Mouse (Mus musculus) stomach, postnatal 0 days (tissue): Measurements from ENCODE around the gene Kcnip4. TPM values are rescaled to one million over a fixed set of nuclear protein-coding genes. Genes with fewer than 3 reads are reported as not detected.

Source experiments
- ATAC-seq: fragments of 200-750 bp; cut with Nextera tagmentation; 2 replicates; pipeline ENCODE4 v1.8.0; 2017; ENCODE audit not compliant: low FRiP score, low TSS enrichment
- DNase-seq: peaks from one replicate; pipeline ENCODE4 v3.0.0-alpha.2; 2016; ENCODE audit warnings: low spot score
- H3K27ac ChIP-seq: fragments of 300-500 bp; sonication (generic); replicated peaks from 2 replicates; pipeline ENCODE4 v1.5.1; 2014; ENCODE audit warnings: mild to moderate bottlenecking, control low read depth
- H3K27me3 ChIP-seq: fragments of 300-500 bp; sonication (generic); 2 replicates; pipeline ENCODE4 v1.6.1; 2014; ENCODE audit warnings: low read length; ENCODE audit not compliant: control insufficient read depth, insufficient read depth
- H3K36me3 ChIP-seq: fragments of 300-500 bp; sonication (generic); 2 replicates; pipeline ENCODE4 v1.6.1; 2014; ENCODE audit warnings: low read length, mixed read lengths; ENCODE audit not compliant: control insufficient read depth, insufficient read depth
- H3K4me1 ChIP-seq: fragments of 300-500 bp; sonication (generic); replicated peaks from 2 replicates; pipeline ENCODE4 v1.6.1; 2014; ENCODE audit warnings: antibody characterized with exemption; ENCODE audit not compliant: control insufficient read depth, insufficient read depth
- H3K4me2 ChIP-seq: fragments of 300-500 bp; sonication (generic); replicated peaks from 2 replicates; pipeline ENCODE4 v1.6.1; 2014; ENCODE audit warnings: low read depth, mild to moderate bottlenecking, control low read depth, moderate library complexity
- H3K4me3 ChIP-seq: fragments of 300-500 bp; sonication (generic); 2 replicates; pipeline ENCODE4 v1.5.1; 2014; ENCODE audit warnings: low read depth, low read length, control low read depth
- H3K9ac ChIP-seq: fragments of 300-500 bp; sonication (generic); 2 replicates; pipeline ENCODE4 v1.6.1; 2014; ENCODE audit warnings: mild to moderate bottlenecking, low read length, control low read depth, mixed read lengths
- H3K9me3 ChIP-seq: fragments of 300-500 bp; sonication (generic); 2 replicates; pipeline ENCODE4 v1.6.1; 2016; ENCODE audit warnings: low read length; ENCODE audit not compliant: control insufficient read depth
- CTCF ChIP-seq: IDR thresholded peaks from 2 replicates; pipeline ENCODE4 v1.5.1; 2016; ENCODE audit warnings: antibody characterized with exemption, low read depth, mild to moderate bottlenecking, moderate library complexity
- EP300 ChIP-seq: optimal IDR thresholded peaks from 2 replicates; pipeline ENCODE3; 2016; ENCODE audit warnings: antibody characterized with exemption
- WGBS: fragments of 180-500 bp; shearing (Covaris S2); extraction: QIAGEN DNeasy Blood & Tissue Kit; methylation state at CpG from one replicate; pipeline ENCODE4 v1.1.7; 2014; 5-methylcytosine and 5-hydroxymethylcytosine counted together
- polyA plus RNA-seq: library from polyadenylated mRNA; unstranded; fragments of >200 nt; fragmentation: Nextera tagmentation; extraction: Ambion mirVana; gene quantifications from 2 replicates; pipeline ENCODE4 v1.2.1, GENCODE M21; 2015

Kcnip4 gene
- polyA plus RNA-seq, 1 experiment from 2014 or later: 1.3 TPM

DNA sequence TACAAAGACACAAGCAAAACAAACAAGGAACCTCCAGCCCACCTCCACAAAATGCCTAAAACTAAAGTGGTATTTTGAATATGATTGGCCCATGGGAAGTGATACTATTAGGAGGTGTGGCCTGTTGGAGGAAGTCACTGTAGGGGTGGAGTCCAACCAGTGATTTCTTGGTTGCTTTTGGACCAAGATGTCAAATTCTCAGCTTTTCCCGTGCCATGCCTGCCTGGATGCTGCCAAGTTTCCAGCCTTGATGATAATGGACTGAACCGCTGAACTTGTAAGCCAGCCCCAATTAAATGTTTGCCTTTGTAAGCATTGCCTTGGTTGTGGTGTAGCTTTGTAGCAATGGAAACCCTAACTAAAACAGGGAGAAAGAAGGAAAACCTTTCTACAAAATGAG, 232.3 kb downstream of the Kcnip4 start:
- H3K36me3 ChIP-seq: no peaks in the 10 kb centered on the region
- H3K4me1 ChIP-seq: no peaks in the 10 kb centered on the region
- no peak for TF ChIP-seq CTCF
- no peak for TF ChIP-seq EP300
- DNase-seq: no peak
- WGBS: 79% methylated on average over 2 of the region's 2 CpGs
- H3K27me3 ChIP-seq: no peaks in the 10 kb centered on the region
- H3K27ac ChIP-seq: no peak overlapping the region
- H3K4me3 ChIP-seq: no peak overlapping the region
- no peak for ATAC-seq
- no peak overlapping the region for H3K9ac ChIP-seq
- no peak overlapping the region for H3K4me2 ChIP-seq
- H3K9me3 ChIP-seq: no peaks in the 10 kb centered on the region

DNA sequence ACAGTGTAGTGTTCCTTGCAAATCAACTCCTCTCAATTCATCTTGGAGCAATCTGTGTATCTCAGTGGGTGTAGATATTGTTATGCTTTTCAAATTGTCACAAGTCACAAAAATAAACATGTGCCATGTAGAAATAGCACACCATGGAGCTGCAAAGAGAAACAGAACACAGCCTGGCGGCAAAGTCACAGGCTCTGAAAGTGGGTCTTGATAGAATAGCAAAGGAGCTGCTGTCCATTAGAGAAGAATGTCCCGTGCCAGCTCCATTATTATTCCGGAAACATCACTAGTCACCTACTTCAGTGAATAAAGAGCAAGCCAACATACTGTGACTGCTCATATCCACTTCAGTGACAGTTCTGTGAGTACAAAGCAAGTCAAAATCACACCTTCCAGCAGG, 232.9 kb downstream of the Kcnip4 start:
- Histone ChIP-seq H3K9ac (no peak overlapping the region), H3K4me3 (no peak overlapping the region), H3K9me3 (no peaks in the 10 kb centered on the region), H3K4me1 (no peaks in the 10 kb centered on the region), H3K27ac (no peak overlapping the region), H3K27me3 (no peaks in the 10 kb centered on the region), H3K36me3 (no peaks in the 10 kb centered on the region), H3K4me2 (no peak overlapping the region)
- ATAC-seq: no peak
- TF ChIP-seq EP300 (no peak), CTCF (no peak)
- DNase-seq: no peak
- WGBS: 80% methylated on average over 3 of the region's 3 CpGs

DNA sequence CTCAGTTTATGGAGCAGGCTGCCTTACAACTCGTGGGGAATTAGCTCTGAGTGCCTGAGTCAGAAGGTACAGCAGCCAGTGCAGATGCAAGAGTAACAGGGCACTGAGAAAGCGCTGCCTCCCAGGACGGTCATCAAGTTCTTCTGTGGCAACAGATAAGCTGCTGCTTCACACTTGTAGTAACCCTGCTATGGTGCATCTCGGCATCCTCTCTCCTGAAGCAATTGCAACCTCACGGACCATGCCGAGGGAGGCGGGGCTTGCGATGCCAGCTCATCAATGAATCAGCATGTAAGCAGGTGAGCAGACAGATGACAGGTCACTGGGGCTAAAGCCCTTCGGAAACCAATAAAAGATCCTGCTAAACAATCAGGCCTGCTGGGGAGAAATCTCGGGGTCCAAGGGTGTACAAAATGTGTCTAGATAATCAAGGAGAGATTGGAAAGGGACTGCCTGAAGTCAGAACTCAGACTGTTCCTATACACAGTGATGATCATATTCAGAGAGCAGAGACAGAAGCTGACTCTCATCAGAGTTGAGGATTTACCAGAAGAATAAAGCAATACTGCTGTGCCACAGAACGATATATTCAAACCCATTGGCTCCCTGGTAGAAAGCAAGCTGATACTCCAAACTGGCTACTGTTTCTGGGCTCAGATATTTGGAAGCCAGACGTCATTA, 239.1 kb downstream of the Kcnip4 start:
- TF ChIP-seq EP300: no peak
- TF ChIP-seq CTCF: no peak
- WGBS: 18% methylated on average over 12 of the region's 12 CpGs

DNA sequence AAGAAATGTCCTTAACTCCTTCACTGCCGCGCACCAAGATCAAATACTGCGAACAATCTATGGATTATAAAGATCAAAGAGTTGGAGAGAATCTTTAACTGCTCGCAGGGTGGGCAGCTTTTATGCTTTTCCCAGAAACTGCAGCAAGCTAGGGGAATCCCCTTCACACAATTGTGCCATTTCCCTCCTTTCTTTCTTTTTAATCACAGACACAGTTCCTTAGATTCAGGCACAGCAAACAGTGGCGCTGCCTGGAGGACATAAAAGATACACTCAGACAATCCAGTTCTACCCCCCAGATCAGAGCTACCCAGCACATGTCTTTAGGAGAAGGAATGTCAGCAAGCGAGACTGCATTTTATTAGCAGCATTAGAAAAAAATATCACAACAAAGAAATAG, 239.9 kb downstream of the Kcnip4 start:
- DNase-seq: no peak
- H3K36me3 ChIP-seq: no peaks in the 10 kb centered on the region
- TF ChIP-seq EP300 (no peak), CTCF (no peak)
- H3K4me3 ChIP-seq: no peak overlapping the region
- no peak overlapping the region for H3K4me2 ChIP-seq
- ATAC-seq: no peak
- WGBS: 50% methylated on average over 6 of the region's 6 CpGs
- no peaks in the 10 kb centered on the region for H3K4me1 ChIP-seq
- no peaks in the 10 kb centered on the region for H3K27me3 ChIP-seq
- no peaks in the 10 kb centered on the region for H3K9me3 ChIP-seq
- no peak overlapping the region for H3K27ac ChIP-seq
- H3K9ac ChIP-seq: no peak overlapping the region

More for the DNA sequence above, 239.1 kb downstream of the Kcnip4 start:
- DNase-seq (peak; percentile 14), ATAC-seq (no peak)
- no peaks in the 10 kb centered on the region for H3K36me3 ChIP-seq
- no peaks in the 10 kb centered on the region for H3K27me3 ChIP-seq
- H3K4me1 ChIP-seq: no peaks in the 10 kb centered on the region
- H3K27ac ChIP-seq: no peak overlapping the region
- no peak overlapping the region; the same call in 1 of the 2 replicates for H3K4me2 ChIP-seq
- no peak overlapping the region for H3K9ac ChIP-seq
- no peak overlapping the region for H3K4me3 ChIP-seq
- no peaks in the 10 kb centered on the region for H3K9me3 ChIP-seq

DNA sequence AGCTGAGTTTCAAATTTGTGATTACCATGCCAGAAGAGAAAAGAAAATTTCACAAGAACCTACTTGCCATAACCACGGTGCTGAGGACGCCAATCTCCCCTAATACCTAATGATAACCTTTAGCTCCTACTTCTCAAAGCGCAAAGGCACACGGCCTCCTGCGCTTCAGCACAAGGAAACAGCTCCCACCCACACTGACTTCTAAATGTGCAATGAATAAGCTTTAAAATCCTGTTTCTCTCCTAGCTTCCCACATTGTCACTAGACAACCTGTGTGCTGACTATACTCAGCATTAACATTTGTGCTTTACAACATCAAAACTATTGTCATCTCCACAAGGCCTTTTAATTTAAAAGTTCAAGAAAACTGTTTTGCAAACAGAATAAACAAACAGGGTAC, 241.3 kb downstream of the Kcnip4 start:
- 50% methylated on average over 5 of the region's 5 CpGs for WGBS

DNA sequence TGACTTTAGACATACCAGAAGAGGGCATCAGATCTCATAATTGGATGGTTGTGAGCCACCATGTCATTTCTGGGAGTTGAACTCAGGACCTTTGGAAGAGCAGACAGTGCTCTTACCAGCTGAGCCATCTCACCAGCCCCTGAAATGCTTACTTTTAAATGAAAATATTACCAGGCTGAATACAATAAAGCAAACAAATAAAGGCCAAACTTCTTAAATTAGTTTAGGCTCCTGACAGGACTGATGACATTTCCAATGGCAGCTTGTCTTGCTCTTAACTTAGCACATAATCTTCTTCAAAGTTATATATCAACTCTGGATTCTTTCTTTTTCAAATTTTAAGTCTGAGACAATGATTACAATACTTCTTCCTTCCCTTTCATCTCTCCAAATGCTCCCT, 252.8 kb downstream of the Kcnip4 start:
- Histone ChIP-seq H3K9me3 (no peaks in the 10 kb centered on the region), H3K27me3 (no peaks in the 10 kb centered on the region), H3K4me1 (no peaks in the 10 kb centered on the region), H3K36me3 (no peaks in the 10 kb centered on the region), H3K27ac (no peak overlapping the region), H3K4me2 (no peak overlapping the region), H3K4me3 (no peak overlapping the region), H3K9ac (no peak overlapping the region)
- TF ChIP-seq CTCF (no peak), EP300 (no peak)
- DNase-seq: no peak
- no peak for ATAC-seq

More for the DNA sequence above, 241.3 kb downstream of the Kcnip4 start:
- no peak overlapping the region for H3K27ac ChIP-seq
- H3K27me3 ChIP-seq: no peaks in the 10 kb centered on the region
- no peaks in the 10 kb centered on the region for H3K4me1 ChIP-seq
- no peak for DNase-seq
- H3K4me3 ChIP-seq: no peak overlapping the region
- H3K9ac ChIP-seq: no peak overlapping the region
- no peaks in the 10 kb centered on the region for H3K9me3 ChIP-seq
- H3K4me2 ChIP-seq: no peak overlapping the region
- ATAC-seq: no peak
- H3K36me3 ChIP-seq: no peaks in the 10 kb centered on the region
- TF ChIP-seq EP300 (no peak), CTCF (no peak)
